Mouse (Mus musculus): ENCODE results near the gene Gm20896.
"Not testable (repeated sequence)": the region's sequence is repeated elsewhere in the genome, so short reads cannot be mapped to it uniquely, and the experiment has no call there.

The Gm20896 gene

GRCm38 (mm10) chrY:35921426-35921825 is at the start of gene Gm20896:
Gm20896 (minus strand) TSS chrY:35921526.
- TF ChIP-seq GATA4 (IDR thresholded peaks at IDR 0.05; ENCODE audit: insufficient replicate concordance, low read length), result not testable (repeated sequence)
